In genomic region chrX:154347933-154348332, GRCm38 (mm10) we compare ENCODE assay signal across 24 mouse cellular contexts. TPM values are rescaled to one million over a fixed set of nuclear protein-coding genes. Genes with fewer than 3 reads are reported as not detected.
"Had no signal": no experiment of that assay in that cellular context is flagged by ENCODE, and none has a peak within 500 bp of the region (broad histone marks: within the 10 kb centered on the region; RNA-seq: fewer than 3 reads in every experiment).

No protein-coding gene starts in this region.

- H3K4me3 ChIP-seq: neural tube, embryonic 13.5 days; neural tube, embryonic 15.5 days; stomach, embryonic 15.5 days had no signal

- H3K27ac ChIP-seq: neural tube, embryonic 13.5 days; neural tube, embryonic 15.5 days; stomach, embryonic 15.5 days; stomach, postnatal 0 days had no signal

- DNase-seq: retina, postnatal 1 day; right cerebral cortex, adult 18-20 months; right cerebral cortex, postnatal 14 days; right cerebral cortex, postnatal 25 days; right cerebral cortex, postnatal 4 days; spleen, adult 18-20 months; thymus, adult 18-20 months; thymus, adult 2 months; thymus, postnatal 14 days; thymus, postnatal 25 days; thymus, postnatal 36 days; thymus, postnatal 4 days had no signal

- H3K9me3 ChIP-seq: neural tube, embryonic 15.5 days; stomach, embryonic 15.5 days had no signal

- H3K4me1 ChIP-seq: neural tube, embryonic 13.5 days; neural tube, embryonic 15.5 days; stomach, embryonic 15.5 days had no signal

- H3K36me3 ChIP-seq: neural tube, embryonic 13.5 days; neural tube, embryonic 15.5 days; stomach, embryonic 15.5 days had no signal

- H3K9ac ChIP-seq: neural tube, embryonic 13.5 days; neural tube, embryonic 15.5 days; stomach, embryonic 15.5 days had no signal

- H3K27me3 ChIP-seq: neural tube, embryonic 13.5 days; neural tube, embryonic 15.5 days; stomach, embryonic 15.5 days had no signal

RNA-seq across cellular contexts. Expression of gene 4930524N10Rik, which starts 4.7 kb away (rescaled TPM):
- total RNA-seq: neutrophil, adult 5-6 weeks had no signal
- polyA plus RNA-seq: neural tube, embryonic 13.5 days; neural tube, embryonic 14.5 days; neural tube, embryonic 15.5 days; small intestine, adult 2 months; spleen, adult 2 months; stomach, embryonic 14.5 days; stomach, embryonic 15.5 days; stomach, embryonic 16.5 days; stomach, postnatal 0 days; thymus, adult 2 months; thymus, postnatal 0 days; urinary bladder, adult 2 months had no signal
